Mouse (Mus musculus) yolk sac, embryonic 10.5 days (tissue): ENCODE data around the gene N4bp2.

Experiments
- DNase-seq: peaks from one replicate; pipeline ENCODE4 v3.0.0-alpha.2; 2017; ENCODE audit warnings: low spot score

The N4bp2 gene

GRCm38 (mm10) chr5:65863349-65863749 lies 100.0 kb downstream of the N4bp2 start:
- DNase-seq, result no peak

DNA sequence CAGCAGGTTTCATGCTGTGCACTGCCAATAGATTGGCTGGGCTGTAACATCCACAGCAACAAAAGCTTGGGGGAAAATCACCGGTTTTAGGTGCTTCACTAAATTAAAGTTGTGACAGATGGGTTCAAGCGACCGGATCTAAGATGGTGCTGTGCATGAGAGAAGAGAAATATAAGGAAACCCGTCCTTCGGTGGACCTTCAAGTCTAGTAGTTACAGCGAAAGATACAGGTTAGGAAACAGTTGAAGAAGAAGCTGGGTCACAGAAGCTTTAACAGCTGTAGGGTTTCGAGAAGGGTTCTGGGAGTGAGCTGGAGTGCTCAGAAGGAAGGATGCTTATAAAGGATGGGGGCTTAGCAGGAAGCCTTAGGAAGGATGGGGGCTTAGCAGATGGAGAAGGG lies 101.2 kb downstream of the N4bp2 start:
- no peak for DNase-seq

- DNase-seq, result no peak
Observed at GRCm38 (mm10) chr5:65864946-65865345, 101.6 kb downstream of the N4bp2 start.

DNA sequence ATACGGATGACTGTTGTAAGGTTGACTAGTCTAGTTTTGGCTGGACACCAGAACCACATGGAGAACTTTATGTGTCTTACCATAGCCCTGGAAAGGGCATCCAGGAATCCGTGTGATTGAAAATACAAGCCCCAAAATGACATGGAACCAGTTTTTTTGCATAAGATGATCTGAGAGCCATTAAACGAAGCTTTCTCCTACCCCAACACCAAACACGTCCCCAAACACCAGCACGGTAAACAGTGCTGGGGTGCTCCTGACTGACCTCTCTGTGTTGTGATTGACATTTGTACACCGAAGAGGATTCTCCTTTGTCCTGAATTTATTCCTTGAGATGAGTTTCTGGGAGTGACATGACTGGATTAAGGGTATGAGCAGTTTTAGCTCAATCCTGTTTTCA lies 103.3 kb downstream of the N4bp2 start:
- no peak for DNase-seq

DNA sequence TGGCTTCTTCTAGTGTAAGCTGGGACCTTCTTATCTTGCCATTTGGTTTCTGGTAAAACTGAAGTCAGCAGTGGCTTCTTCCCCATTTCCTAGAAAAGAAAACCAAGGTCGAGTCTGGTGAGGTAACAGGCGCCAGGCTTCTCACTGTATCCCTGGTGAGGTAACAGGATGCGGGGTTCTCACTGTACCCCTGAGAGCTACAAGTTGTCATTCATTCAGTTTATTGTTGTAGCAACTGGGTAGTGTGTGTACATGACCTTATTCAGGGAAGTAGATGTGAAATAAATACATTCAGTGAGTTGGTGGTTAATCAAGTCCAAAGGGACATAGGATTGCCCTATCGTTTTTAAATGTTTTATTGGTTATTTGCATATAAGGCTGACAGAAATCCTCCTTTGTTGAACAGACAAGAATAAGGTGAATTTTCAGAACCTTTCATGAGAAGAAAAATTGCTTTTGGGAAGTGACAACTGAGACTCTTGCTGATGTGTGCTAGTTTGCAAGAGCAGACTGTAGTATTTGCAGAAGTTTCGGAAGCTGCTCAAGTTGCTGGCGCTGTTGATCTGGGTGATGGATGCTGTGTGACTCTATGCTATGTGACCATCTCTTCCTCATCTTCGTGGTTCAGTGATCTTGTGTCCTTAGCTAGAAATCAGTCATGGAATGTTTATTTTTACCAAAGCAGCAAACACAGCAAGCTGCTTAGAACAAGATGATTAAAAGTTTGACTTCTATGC lies 104.2 kb downstream of the N4bp2 start:
- no peak for DNase-seq

GRCm38 (mm10) chr5:65868419-65868818 lies 105.1 kb downstream of the N4bp2 start:
- no peak for DNase-seq

GRCm38 (mm10) chr5:65869660-65870059 lies 106.3 kb downstream of the N4bp2 start:
- no peak for DNase-seq

DNA sequence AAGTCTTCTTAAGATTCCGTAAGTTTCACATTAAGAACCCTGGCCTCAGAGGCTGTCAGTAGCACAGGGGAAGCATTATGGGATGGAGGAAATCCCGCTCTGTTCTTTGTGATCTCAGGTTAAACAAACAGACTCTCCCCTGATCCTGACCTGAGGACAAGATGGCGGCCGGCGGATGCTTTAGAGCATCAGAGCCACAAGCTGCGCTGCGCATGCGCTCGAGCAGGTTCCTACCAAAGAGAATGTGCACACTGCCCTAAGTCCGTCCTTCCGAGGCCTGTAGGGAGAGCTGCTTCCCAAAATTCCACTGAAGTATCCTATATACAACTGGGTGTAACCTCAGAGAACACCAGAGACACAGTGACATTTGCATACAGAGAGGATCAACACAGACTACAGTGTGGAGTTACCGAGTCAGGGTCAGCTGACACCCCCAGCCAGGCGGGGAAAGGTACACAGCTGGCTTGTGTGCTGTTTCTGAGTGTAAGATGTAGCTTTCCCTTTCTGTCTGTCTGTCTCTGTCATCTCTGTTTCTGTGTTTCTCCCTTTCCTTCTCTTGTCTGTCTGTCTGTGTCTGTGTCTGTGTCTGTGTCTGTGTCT lies 108.1 kb downstream of the N4bp2 start:
- no peak for DNase-seq

DNA sequence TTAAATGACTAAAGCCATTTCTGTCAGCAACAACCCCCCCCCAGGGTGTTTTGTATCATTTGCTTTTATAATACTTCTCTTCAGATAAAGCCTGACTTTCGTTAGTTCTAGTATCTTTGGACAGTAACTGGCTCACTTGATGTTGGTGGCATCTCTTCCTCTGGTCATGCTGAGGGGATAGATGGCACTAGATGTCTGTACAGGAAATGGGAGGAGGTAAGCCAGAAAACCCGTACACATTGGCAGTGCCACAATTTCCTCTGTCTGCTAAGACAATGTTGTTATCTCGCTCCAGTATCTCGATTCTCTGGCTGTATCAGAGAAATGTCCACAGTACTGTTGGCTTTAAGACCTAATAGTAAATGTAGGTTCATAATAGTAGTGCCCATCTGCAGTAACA lies 109.9 kb downstream of the N4bp2 start:
- no peak for DNase-seq

GRCm38 (mm10) chr5:65875269-65875668 lies 111.9 kb downstream of the N4bp2 start:
- no peak for DNase-seq

- no peak for DNase-seq
Observed at GRCm38 (mm10) chr5:65878367-65878766, 115.0 kb downstream of the N4bp2 start.
